Mouse (Mus musculus): ENCODE measurements at regions not wholly inside any gene's neighbourhood (a gene's known extent, or its start where the extent isn't known, plus 50 kb on each side); places are given as distances from the start of the nearest gene placed in this dataset.

GRCm38 (mm10) chr17:87501098-87501497 lies 54.4 kb upstream of the Calm2 start:
- no peak for DNase-seq (ENCODE audit: low read depth, low spot score)

- DNase-seq (ENCODE audit: low read depth, low spot score), result no peak
Observed at GRCm38 (mm10) chr17:87501687-87502387, 55.1 kb upstream of the Calm2 start.

- no peak for DNase-seq (ENCODE audit: low read depth, low spot score)
Observed at GRCm38 (mm10) chr17:87502388-87503369, 55.9 kb upstream of the Calm2 start.

GRCm38 (mm10) chr17:87503491-87503890 lies 56.8 kb upstream of the Calm2 start:
- no peak for DNase-seq (ENCODE audit: low read depth, low spot score)

GRCm38 (mm10) chr17:87504960-87505681 lies 58.4 kb upstream of the Calm2 start:
- DNase-seq (ENCODE audit: low read depth, low spot score), result no peak

GRCm38 (mm10) chr17:87507848-87508247 lies 61.1 kb upstream of the Calm2 start:
- no peak for DNase-seq (ENCODE audit: low read depth, low spot score)

- no peak for DNase-seq (ENCODE audit: low read depth, low spot score)
Observed at GRCm38 (mm10) chr17:87508582-87509253, 62.0 kb upstream of the Calm2 start.

- no peak for DNase-seq (ENCODE audit: low read depth, low spot score)
Observed at GRCm38 (mm10) chr17:87512000-87512611, 65.4 kb upstream of the Calm2 start.

- no peak for DNase-seq (ENCODE audit: low read depth, low spot score)
Observed at GRCm38 (mm10) chr17:87513822-87514221, 67.1 kb upstream of the Calm2 start.

GRCm38 (mm10) chr17:87514366-87515126 lies 67.8 kb upstream of the Calm2 start:
- no peak for DNase-seq (ENCODE audit: low read depth, low spot score)

GRCm38 (mm10) chr17:87517258-87517657 lies 70.5 kb upstream of the Calm2 start:
- DNase-seq (ENCODE audit: low read depth, low spot score), result no peak

GRCm38 (mm10) chr17:87519454-87519853 lies 72.7 kb upstream of the Calm2 start:
- no peak for DNase-seq (ENCODE audit: low read depth, low spot score)

- no peak for DNase-seq (ENCODE audit: low read depth, low spot score)
Observed at GRCm38 (mm10) chr17:87520841-87521240, 74.1 kb upstream of the Calm2 start.

- no peak for DNase-seq (ENCODE audit: low read depth, low spot score)
Observed at GRCm38 (mm10) chr17:87521622-87522151, 75.0 kb upstream of the Calm2 start.

- no peak for DNase-seq (ENCODE audit: low read depth, low spot score)
Observed at GRCm38 (mm10) chr17:87522500-87523091, 75.9 kb upstream of the Calm2 start.

- DNase-seq (ENCODE audit: low read depth, low spot score), result no peak
Observed at GRCm38 (mm10) chr17:87523643-87524042, 76.9 kb upstream of the Calm2 start.

GRCm38 (mm10) chr17:87527174-87527573 lies 80.4 kb upstream of the Calm2 start:
- no peak for DNase-seq (ENCODE audit: low read depth, low spot score)

- peak; percentile 69 for DNase-seq (ENCODE audit: low read depth, low spot score)
Observed at GRCm38 (mm10) chr17:87530162-87530817, 83.6 kb upstream of the Calm2 start.

- DNase-seq (ENCODE audit: low read depth, low spot score), result no peak
Observed at GRCm38 (mm10) chr17:87530818-87531410, 84.2 kb upstream of the Calm2 start.
